Mouse (Mus musculus) layer of hippocampus, adult 18-20 months (tissue): ENCODE measurements around the gene Pgghg. TPM values are rescaled to one million over a fixed set of nuclear protein-coding genes. Genes with fewer than 3 reads are reported as not detected.
"Not testable (repeated sequence)": the region's sequence is repeated elsewhere in the genome, so short reads cannot be mapped to it uniquely, and the experiment has no call there.

Source experiments
- DNase-seq, 2 experiments: peaks; one replicate each; pipeline ENCODE4 v3.0.0; 2022; ENCODE audit warnings: low spot score in 2 of 2
- total RNA-seq, 2 experiments: library from RNA; stranded (reverse); gene quantifications; 2 replicates each; pipeline ENCODE4 v1.2.3; 2021

The Pgghg gene
- total RNA-seq, 2 experiments from 2014 or later: 4.0 to 4.6 TPM

DNA sequence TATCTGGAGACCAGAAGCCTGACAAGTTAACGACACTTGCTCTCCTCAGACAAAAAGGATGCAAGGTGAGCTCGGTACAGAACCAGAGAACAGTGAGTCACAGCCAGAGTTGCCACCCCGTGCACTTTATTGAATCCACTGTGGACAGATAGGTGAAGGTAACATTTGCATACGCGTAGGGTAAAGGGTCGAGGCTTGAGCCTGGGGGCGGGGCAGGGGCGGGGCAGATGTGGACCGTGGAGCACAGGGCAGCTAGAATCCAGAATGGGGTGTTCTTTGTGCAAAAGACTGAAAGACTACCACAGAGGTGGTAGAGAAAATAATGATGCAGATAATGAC is 13.5 kb downstream of the Pgghg start:
- DNase-seq: no peak

GRCm38 (mm10) chr7:140955342-140955741 is 14.2 kb downstream of the Pgghg start:
- DNase-seq: no peak

DNA sequence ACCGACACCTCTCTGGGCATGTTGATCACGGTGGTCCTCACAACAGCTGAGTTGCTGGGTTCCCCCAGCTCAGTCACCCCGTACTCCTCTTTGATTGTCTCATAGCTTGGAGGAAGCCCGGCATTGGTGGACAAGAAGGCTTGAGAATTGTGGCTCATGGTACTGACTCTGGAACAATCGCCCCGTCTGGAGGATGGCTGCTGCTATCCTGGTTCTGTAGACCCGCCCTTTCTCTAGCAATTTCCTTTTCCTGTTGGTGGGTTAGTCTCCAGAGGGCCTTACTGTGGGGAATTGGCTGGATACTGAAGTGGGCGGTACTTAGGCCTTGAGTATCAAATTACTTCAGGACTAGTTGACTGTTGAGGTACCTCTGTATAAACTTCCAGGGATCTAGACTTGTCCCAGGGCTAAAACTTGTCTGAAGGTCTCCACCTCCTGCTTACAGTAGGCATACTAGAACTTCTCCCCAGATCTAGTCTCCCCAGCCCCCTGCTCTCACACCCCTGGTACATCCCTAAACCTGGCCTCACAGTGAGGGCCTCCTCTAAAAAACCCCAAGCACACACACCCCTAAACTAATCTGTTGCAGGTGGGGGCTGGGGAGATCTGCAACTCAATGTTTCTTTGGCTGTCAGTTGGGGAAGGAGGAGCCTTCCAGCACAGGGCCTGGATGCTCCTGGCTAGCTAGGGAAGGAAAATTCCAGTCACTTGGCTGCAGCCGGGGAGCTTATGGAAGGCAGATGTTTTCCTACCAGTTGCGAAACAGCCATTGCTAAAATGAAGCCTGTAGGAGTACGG is 14.8 kb downstream of the Pgghg start, which contains the start of the genes Gm45717 and Ifitm2:
Gene Gm45717, minus strand, starts transcription at position 180 of the 798 bp plus-strand sequence.
Gene Ifitm2, minus strand, starts transcription at position 230 of the 798 bp plus-strand sequence.
- DNase-seq: peak in 1 of 2 experiments; percentile 55

- no peak for DNase-seq
Observed at GRCm38 (mm10) chr7:140956556-140956869, 15.3 kb downstream of the Pgghg start.

GRCm38 (mm10) chr7:140959181-140959901 is 18.1 kb downstream of the Pgghg start:
- DNase-seq: peak in 1 of 2 experiments; percentile 55

GRCm38 (mm10) chr7:140960026-140960425 is 18.8 kb downstream of the Pgghg start:
- DNase-seq: no peak

DNA sequence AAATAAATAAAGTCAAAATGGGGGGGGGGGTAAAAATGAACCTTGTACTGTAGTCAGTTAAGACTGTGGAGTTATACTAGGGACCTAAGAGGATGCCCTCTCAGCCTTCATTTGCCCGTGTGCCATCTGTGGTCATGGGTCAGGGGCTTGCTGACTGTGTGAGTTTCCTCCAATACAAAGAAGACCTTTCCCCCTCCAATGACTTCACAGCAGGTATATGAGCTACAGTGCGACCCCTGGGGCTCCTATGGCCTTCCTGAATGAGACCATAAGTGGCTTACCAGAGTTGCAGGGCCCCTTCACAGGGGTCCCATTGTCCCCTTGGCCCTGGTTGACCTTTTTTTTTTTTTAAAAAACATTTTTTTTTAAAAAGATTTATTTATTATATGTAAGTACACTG is 20.2 kb downstream of the Pgghg start:
- DNase-seq: no peak

- no peak for DNase-seq
Observed at GRCm38 (mm10) chr7:140962733-140963132, 21.5 kb downstream of the Pgghg start.

DNA sequence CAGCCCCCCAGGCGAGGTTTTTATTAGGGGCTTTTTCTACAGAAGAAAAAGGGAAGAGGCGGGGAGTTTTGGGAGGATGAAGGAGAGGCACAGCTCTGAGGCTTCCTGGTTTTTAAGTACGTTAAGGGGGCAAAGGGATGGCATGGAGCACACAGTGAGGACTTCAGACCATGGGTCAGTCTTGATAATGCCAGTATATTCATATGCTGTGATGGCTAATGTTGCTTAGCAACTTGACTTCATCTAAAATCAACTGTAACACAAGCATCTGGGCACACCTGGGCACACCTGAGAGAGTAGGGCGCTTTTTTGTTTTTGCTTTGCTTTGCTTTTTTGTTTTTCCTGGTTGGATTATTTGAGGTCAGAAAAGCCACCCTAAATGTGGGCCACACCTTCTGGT is 25.7 kb downstream of the Pgghg start, which contains the start of gene Ifitm1:
Gene Ifitm1, plus strand, starts transcription at position 301 of the 400 bp plus-strand sequence.
- DNase-seq: no peak

GRCm38 (mm10) chr7:140967862-140968591 is 26.8 kb downstream of the Pgghg start:
- no peak for DNase-seq

GRCm38 (mm10) chr7:140968710-140969109 is 27.5 kb downstream of the Pgghg start:
- DNase-seq: not testable (repeated sequence)

DNA sequence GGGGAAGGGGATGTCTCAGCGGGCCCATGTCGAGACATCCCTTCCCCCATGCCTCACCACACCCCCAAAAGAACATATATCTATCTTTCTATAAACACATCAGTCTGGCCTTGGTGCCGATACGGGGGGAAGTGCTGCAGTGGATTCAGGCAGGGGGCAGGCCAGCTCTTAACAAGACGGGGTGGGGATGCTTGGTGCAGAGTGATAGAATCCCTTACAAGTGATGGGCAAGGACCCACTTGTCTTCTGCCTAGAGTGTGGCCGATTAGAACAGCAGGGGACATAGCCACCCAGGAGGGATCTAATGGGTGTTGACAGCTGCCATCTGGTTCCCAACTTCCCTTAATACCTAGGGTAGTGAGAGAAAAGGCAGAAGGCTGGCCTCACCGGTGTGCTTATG is 29.7 kb downstream of the Pgghg start:
- no peak for DNase-seq

- DNase-seq: no peak
Observed at GRCm38 (mm10) chr7:140971479-140972171, 30.4 kb downstream of the Pgghg start.

DNA sequence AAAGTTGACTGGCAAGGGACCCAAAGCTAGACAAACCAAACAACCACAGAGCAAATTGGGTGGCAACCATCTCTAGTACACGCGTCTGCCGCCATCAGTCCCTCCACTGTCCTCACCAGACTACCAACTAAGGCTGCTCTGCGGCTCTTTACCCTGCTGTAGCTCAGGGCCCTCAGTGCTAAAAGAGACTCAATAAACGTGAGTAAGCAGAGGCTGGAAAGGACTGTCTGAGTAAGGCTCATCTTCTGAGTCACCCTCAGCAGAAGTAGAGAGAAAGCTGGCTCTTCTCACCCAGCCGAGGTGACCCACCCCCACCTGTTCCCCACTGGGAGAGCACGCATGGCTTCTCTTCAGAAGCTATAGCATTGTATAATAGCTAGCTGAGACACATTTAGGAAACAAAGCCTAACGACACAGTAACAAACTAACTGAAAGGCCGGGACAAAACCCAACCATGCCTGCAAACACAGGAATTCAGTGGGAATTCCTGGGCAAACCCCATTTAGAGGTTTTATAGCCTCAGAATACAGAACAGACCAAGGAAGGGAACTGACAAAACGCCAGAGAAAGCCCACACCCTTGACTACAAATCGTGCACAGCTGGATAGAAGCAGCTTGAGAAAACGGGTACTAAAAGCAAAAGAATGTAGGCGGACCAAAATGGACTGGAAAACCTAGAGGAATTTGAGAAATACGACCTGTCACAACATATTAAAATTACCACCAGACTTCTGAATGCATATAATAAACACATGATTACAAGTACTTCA is 32.4 kb downstream of the Pgghg start:
- DNase-seq: no peak

DNA sequence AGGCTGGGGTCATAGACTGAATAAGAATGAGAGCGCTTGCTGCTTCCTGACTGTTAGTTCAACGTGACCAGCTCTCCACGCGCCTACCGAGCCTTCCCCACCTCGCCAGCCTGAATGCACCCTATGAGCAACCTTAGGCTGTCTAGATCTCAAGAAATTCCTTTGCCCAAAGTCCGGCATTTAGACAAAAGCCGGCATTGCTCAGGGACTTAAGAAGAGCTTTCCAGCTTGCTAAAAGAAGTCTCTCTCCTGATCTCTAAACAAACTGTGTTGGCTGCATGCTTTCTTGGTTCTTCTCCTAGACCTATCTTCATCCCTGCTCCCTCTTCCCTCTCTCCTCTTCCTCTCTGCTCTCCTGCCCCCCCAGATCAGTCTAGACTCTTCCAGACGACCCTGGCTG is 33.7 kb downstream of the Pgghg start:
- no peak for DNase-seq

DNA sequence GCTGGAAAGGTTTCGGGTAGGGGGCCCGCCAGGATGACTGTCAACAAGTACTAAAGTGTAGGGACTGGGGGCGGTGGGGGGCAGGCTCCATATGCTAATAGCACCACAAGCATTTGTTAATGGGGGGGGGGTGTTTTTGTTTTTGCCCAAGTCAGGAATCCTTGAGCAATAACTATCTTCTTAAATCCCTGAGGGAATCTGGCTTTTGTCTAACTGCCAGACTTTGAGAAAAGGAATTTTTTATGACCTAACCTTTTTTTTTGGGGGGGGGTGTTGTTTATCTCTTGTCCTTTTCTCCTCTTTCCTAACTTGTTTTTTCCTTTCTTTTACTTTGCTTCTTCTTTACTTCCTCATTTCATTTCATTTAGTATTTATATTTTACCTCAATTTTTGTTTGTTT is 34.3 kb downstream of the Pgghg start:
- DNase-seq: no peak

- not testable (repeated sequence) for DNase-seq
Observed at GRCm38 (mm10) chr7:140976720-140977119, 35.5 kb downstream of the Pgghg start.

DNA sequence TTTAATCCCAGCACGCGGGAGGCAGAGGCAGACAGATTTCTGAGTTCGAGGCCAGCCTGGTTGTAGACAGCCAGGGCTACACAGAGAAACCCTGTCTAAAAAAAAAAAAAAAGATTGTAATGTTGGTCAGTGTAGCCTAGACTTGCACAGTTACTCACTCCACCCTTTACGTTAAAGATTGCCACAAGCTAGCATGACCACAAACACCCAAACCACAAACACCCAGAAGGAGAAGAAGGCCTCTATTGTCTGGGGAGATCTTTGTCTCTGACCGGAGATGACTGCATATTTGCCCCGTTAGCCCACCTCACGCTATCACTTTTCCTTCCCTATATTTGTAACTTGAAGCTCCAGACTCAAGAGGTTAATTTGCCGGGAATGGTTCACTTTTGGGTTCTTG is 40.5 kb downstream of the Pgghg start:
- DNase-seq: no peak

DNA sequence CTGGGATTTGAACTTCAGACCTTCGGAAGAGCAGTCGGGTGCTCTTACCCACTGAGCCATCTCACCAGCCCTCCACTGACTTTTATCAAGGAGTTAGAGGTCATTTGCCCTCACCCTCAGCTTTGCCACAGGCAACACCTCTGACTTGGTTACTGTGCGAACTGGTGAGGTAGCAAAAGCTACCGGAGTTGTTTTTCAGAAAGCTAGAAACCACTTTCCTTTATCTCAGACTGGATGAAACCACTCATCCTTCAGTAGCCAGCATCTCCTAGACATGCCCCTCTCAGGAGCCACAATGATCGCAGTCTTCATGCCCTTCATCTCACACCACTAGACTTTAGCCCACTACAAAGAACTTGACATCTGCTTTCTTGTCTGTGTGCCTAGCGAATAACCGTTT is 41.8 kb downstream of the Pgghg start:
- no peak for DNase-seq
